Mouse (Mus musculus): ENCODE measurements around the gene U2af1l4.

GRCm38 (mm10) chr7:30607706-30608309 lies 44.7 kb downstream of the U2af1l4 start:
- no peak; the same call in 1 of the 2 replicates for TF ChIP-seq CTCF (IDR thresholded peaks at IDR 0.05; ENCODE audit: low read depth, low read length)
- TF ChIP-seq GATA1 (IDR thresholded peaks at IDR 0.05; ENCODE audit: borderline replicate concordance, low read length): no peak
- no peak for TF ChIP-seq TAL1 (conservative IDR thresholded peaks at IDR 0.05; ENCODE audit: low read depth, low read length)
- TF ChIP-seq GATA2 (IDR thresholded peaks at IDR 0.05; ENCODE audit: borderline replicate concordance, low read depth, low read length): no peak
